Mouse (Mus musculus) splenic B cell, adult 2 months (primary cell): Measurements from ENCODE around the gene Mtg2.

Experiments
- DNase-seq: peaks from one replicate; pipeline ENCODE4 v3.0.0-alpha.2; 2011; ENCODE audit warnings: low read depth, low spot score
- H3K27me3 ChIP-seq: 2 replicates; pipeline ENCODE4 v1.6.1; 2012; ENCODE audit warnings: mild to moderate bottlenecking, low read length, moderate library complexity, mixed read lengths; ENCODE audit not compliant: control insufficient read depth, poor library complexity, insufficient read depth, severe bottlenecking
- H3K36me3 ChIP-seq: 2 replicates; pipeline ENCODE4 v1.6.1; 2012; ENCODE audit warnings: mild to moderate bottlenecking, low read length, moderate library complexity, mixed read lengths; ENCODE audit not compliant: control insufficient read depth, poor library complexity, insufficient read depth, severe bottlenecking

The Mtg2 gene

DNA sequence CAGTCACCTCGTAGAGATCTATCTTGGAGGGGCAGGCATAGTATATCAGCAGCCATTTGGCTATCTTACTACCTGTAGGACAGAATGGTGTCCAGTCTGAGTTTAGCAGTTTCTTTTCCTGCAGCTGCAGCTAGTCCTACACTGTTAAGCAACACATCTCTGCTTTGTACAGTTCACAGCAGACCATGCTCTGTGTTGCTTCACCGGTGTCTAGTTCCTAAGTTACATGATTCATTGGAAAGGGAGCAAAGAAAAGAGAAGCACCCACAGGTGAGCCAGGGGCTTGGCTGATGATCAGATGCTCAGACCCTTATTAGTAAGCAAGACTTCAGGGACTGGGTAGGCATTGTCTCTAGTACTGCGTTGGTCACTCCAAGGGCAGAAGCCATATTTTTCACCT lies 63.5 kb downstream of the Mtg2 start:
- no peaks in the 10 kb centered on the region for H3K27me3 ChIP-seq
- no peaks in the 10 kb centered on the region for H3K36me3 ChIP-seq
- no peak for DNase-seq

DNA sequence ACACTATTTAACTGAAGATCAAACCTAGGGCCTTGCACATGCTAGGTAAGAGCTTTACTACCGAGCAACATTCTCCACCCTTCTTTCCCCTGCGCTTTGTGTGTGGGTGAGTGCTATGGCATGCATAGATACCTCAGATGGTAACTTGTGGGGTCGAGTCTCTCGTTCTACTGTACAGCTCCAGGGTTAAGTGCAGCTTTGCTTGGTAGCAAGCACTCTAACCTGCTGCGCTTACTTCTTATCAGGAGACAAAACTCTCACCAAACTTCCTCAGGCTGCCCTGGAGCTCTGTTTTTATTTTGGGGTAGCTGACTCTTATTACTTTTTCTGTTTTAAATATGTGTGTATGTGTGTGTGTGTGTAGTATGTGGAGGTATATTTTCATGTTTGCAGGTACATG lies 65.0 kb downstream of the Mtg2 start:
- Histone ChIP-seq H3K36me3 (0 out of 2 replicates have a peak, but pooled peaks cover 3% of the 10 kb centered on the region), H3K27me3 (no peaks in the 10 kb centered on the region)
- no peak for DNase-seq
